Mouse (Mus musculus) limb, embryonic 10.5 days (tissue): ENCODE results near the gene Ncf4. TPM values are rescaled to one million over a fixed set of nuclear protein-coding genes. Genes with fewer than 3 reads are reported as not detected.
"Not testable (repeated sequence)": the region's sequence is repeated elsewhere in the genome, so short reads cannot be mapped to it uniquely, and the experiment has no call there.

Experiments used
- DNase-seq: peaks from one replicate; pipeline ENCODE4 v3.0.0-alpha.2; 2017; ENCODE audit warnings: low spot score
- H3K27ac ChIP-seq: fragments of 300-500 bp; sonication (generic); 2 replicates; pipeline ENCODE4 v1.5.1; 2016; ENCODE audit warnings: mild to moderate bottlenecking
- H3K27me3 ChIP-seq: fragments of 300-500 bp; sonication (generic); 2 replicates; pipeline ENCODE4 v1.6.1; 2016; ENCODE audit warnings: low read depth, mild to moderate bottlenecking; ENCODE audit not compliant: poor library complexity, severe bottlenecking
- H3K36me3 ChIP-seq: fragments of 300-500 bp; sonication (generic); 2 replicates; pipeline ENCODE4 v1.6.1; 2016; ENCODE audit warnings: mild to moderate bottlenecking, moderate library complexity
- H3K4me1 ChIP-seq: fragments of 300-500 bp; sonication (generic); 2 replicates; pipeline ENCODE4 v1.6.1; 2016
- H3K4me3 ChIP-seq: fragments of 300-500 bp; sonication (generic); 2 replicates; pipeline ENCODE4 v1.5.1; 2016; ENCODE audit warnings: mild to moderate bottlenecking, moderate library complexity
- H3K9me3 ChIP-seq: fragments of 300-500 bp; sonication (generic); replicated peaks from 2 replicates; pipeline ENCODE4 v1.6.1; 2016; ENCODE audit warnings: mild to moderate bottlenecking
- WGBS: fragments of 180-500 bp; shearing (Covaris S2); methylation state at CpG from one replicate; pipeline ENCODE4 v1.1.7; 2016; 5-methylcytosine and 5-hydroxymethylcytosine counted together
- polyA plus RNA-seq: library from polyadenylated mRNA; unstranded; fragments of >200 nt; fragmentation: Nextera tagmentation; extraction: Ambion mirVana; gene quantifications from 2 replicates; pipeline ENCODE4 v1.2.1, GENCODE M21; 2016

Ncf4 gene
- polyA plus RNA-seq, 1 experiment from 2014 or later: 5.3 TPM

GRCm38 (mm10) chr15:78239453-78239852 is 5.1 kb upstream of the Ncf4 start:
- H3K27ac ChIP-seq: no peak overlapping the region
- H3K4me3 ChIP-seq: no peak overlapping the region
- 31% methylated on average over 10 of the region's 10 CpGs for WGBS
- DNase-seq: peak; percentile 70
- H3K4me1 ChIP-seq: peaks cover 16% of the 10 kb centered on the region
- H3K36me3 ChIP-seq: no peaks in the 10 kb centered on the region
- H3K9me3 ChIP-seq: no peaks in the 10 kb centered on the region
- no peaks in the 10 kb centered on the region for H3K27me3 ChIP-seq

GRCm38 (mm10) chr15:78239956-78240617 is 4.5 kb upstream of the Ncf4 start:
- H3K9me3 ChIP-seq: no peaks in the 10 kb centered on the region
- no peaks in the 10 kb centered on the region for H3K36me3 ChIP-seq
- peaks cover 16% of the 10 kb centered on the region for H3K4me1 ChIP-seq
- no peaks in the 10 kb centered on the region for H3K27me3 ChIP-seq
- no peak overlapping the region for H3K27ac ChIP-seq
- DNase-seq: no peak
- no peak overlapping the region for H3K4me3 ChIP-seq
- WGBS: 65% methylated on average over 14 of the region's 14 CpGs

- no peak for DNase-seq
- WGBS: 52% methylated on average over 11 of the region's 11 CpGs
- Histone ChIP-seq H3K27me3 (no peaks in the 10 kb centered on the region), H3K4me3 (no peak overlapping the region), H3K27ac (no peak overlapping the region), H3K4me1 (peaks cover 14% of the 10 kb centered on the region), H3K9me3 (no peaks in the 10 kb centered on the region), H3K36me3 (no peaks in the 10 kb centered on the region)
These were observed 3.3 kb upstream of the Ncf4 start for GRCm38 (mm10) chr15:78241335-78241734.

GRCm38 (mm10) chr15:78243061-78243460 is 1.5 kb upstream of the Ncf4 start:
- no peaks in the 10 kb centered on the region for H3K36me3 ChIP-seq
- no peaks in the 10 kb centered on the region for H3K27me3 ChIP-seq
- no peak overlapping the region for H3K27ac ChIP-seq
- H3K4me3 ChIP-seq: no peak overlapping the region
- H3K4me1 ChIP-seq: peaks cover 14% of the 10 kb centered on the region
- DNase-seq: no peak
- 84% methylated on average over 8 of the region's 8 CpGs for WGBS
- no peaks in the 10 kb centered on the region for H3K9me3 ChIP-seq

GRCm38 (mm10) chr15:78243774-78244173 is 827 bp upstream of the Ncf4 start:
- WGBS: 80% methylated on average over 6 of the region's 6 CpGs
- Histone ChIP-seq H3K4me1 (peaks cover 14% of the 10 kb centered on the region), H3K9me3 (no peaks in the 10 kb centered on the region), H3K36me3 (no peaks in the 10 kb centered on the region), H3K27ac (no peak overlapping the region; the same call in 1 of the 2 replicates), H3K4me3 (no peak overlapping the region), H3K27me3 (no peaks in the 10 kb centered on the region)
- no peak for DNase-seq

- no peaks in the 10 kb centered on the region for H3K9me3 ChIP-seq
- no peaks in the 10 kb centered on the region for H3K36me3 ChIP-seq
- 79% methylated on average over 18 of the region's 18 CpGs for WGBS
- H3K4me1 ChIP-seq: peaks cover 4% of the 10 kb centered on the region
- H3K27ac ChIP-seq: no peak overlapping the region
- H3K4me3 ChIP-seq: no peak overlapping the region
- no peaks in the 10 kb centered on the region for H3K27me3 ChIP-seq
- no peak for DNase-seq
These were observed 1.8 kb downstream of the Ncf4 start for GRCm38 (mm10) chr15:78246143-78247116.

- Histone ChIP-seq H3K4me1 (no peaks in the 10 kb centered on the region), H3K36me3 (no peaks in the 10 kb centered on the region), H3K9me3 (no peaks in the 10 kb centered on the region), H3K4me3 (no peak overlapping the region), H3K27me3 (no peaks in the 10 kb centered on the region), H3K27ac (no peak overlapping the region)
- 78% methylated on average over 2 of the region's 2 CpGs for WGBS
- DNase-seq: no peak
These were observed 3.1 kb downstream of the Ncf4 start for GRCm38 (mm10) chr15:78247659-78248058.

GRCm38 (mm10) chr15:78248410-78248809 is 3.8 kb downstream of the Ncf4 start:
- H3K4me3 ChIP-seq: no peak overlapping the region
- no peaks in the 10 kb centered on the region for H3K27me3 ChIP-seq
- H3K9me3 ChIP-seq: no peaks in the 10 kb centered on the region
- no peak overlapping the region for H3K27ac ChIP-seq
- H3K4me1 ChIP-seq: no peaks in the 10 kb centered on the region
- no peaks in the 10 kb centered on the region for H3K36me3 ChIP-seq
- no peak for DNase-seq
- 79% methylated on average over 3 of the region's 3 CpGs for WGBS

- Histone ChIP-seq H3K36me3 (no peaks in the 10 kb centered on the region), H3K4me3 (no peak overlapping the region), H3K4me1 (no peaks in the 10 kb centered on the region), H3K9me3 (no peaks in the 10 kb centered on the region), H3K27me3 (peaks cover 25% of the 10 kb centered on the region), H3K27ac (no peak overlapping the region)
- WGBS: 27% methylated on average over 20 of the region's 20 CpGs
- DNase-seq: peak; percentile 57
These were observed 10.2 kb downstream of the Ncf4 start for GRCm38 (mm10) chr15:78254751-78255150.

- peaks cover 25% of the 10 kb centered on the region for H3K27me3 ChIP-seq
- H3K9me3 ChIP-seq, H3K4me3 ChIP-seq, H3K36me3 ChIP-seq, H3K4me1 ChIP-seq, DNase-seq, H3K27ac ChIP-seq: not testable (repeated sequence)
These were observed 12.1 kb downstream of the Ncf4 start for GRCm38 (mm10) chr15:78256602-78257259.

- Histone ChIP-seq H3K27ac (no peak overlapping the region), H3K4me3 (no peak overlapping the region), H3K27me3 (peaks cover 25% of the 10 kb centered on the region), H3K4me1 (no peaks in the 10 kb centered on the region), H3K36me3 (no peaks in the 10 kb centered on the region), H3K9me3 (no peaks in the 10 kb centered on the region)
- WGBS: 45% methylated on average over 7 of the region's 7 CpGs
- peak; percentile 61 for DNase-seq
These were observed 12.9 kb downstream of the Ncf4 start for GRCm38 (mm10) chr15:78257326-78258050.

- H3K4me1 ChIP-seq: no peaks in the 10 kb centered on the region
- no peak overlapping the region for H3K27ac ChIP-seq
- 82% methylated on average over 10 of the region's 10 CpGs for WGBS
- H3K36me3 ChIP-seq: no peaks in the 10 kb centered on the region
- H3K9me3 ChIP-seq: no peaks in the 10 kb centered on the region
- no peak for DNase-seq
- H3K4me3 ChIP-seq: no peak overlapping the region
- peaks cover 25% of the 10 kb centered on the region for H3K27me3 ChIP-seq
These were observed 13.8 kb downstream of the Ncf4 start for GRCm38 (mm10) chr15:78258246-78258865.
